Mouse (Mus musculus) liver, embryonic 14.5 days (tissue): Measurements from ENCODE around the gene AC153137.1. TPM values are rescaled to one million over a fixed set of nuclear protein-coding genes. Genes with fewer than 3 reads are reported as not detected.
"Not testable (repeated sequence)": the region's sequence is repeated elsewhere in the genome, so short reads cannot be mapped to it uniquely, and the experiment has no call there.

Experiments used
- ATAC-seq: fragments of 200-750 bp; cut with Nextera tagmentation; 2 replicates; pipeline ENCODE4 v1.8.0; 2017; ENCODE audit warnings: moderate number of reproducible peaks, mild to moderate bottlenecking, moderate library complexity; ENCODE audit not compliant: insufficient read depth
- DNase-seq, 3 experiments: peaks; one replicate each; pipeline ENCODE4 v3.0.0-alpha.2; 2012 to 2013; ENCODE audit warnings: low read depth in 3 of 3, low spot score in 3 of 3
- H3K27ac ChIP-seq: fragments of 300-500 bp; sonication (generic); 2 replicates; pipeline ENCODE4 v1.5.1; 2014; ENCODE audit warnings: moderate library complexity, mild to moderate bottlenecking, control low read depth, inconsistent platforms
- H3K27me3 ChIP-seq: fragments of 300-500 bp; sonication (generic); 2 replicates; pipeline ENCODE4 v1.6.1; 2014; ENCODE audit warnings: mild to moderate bottlenecking, low read length, moderate library complexity; ENCODE audit not compliant: control insufficient read depth, insufficient read depth
- H3K36me3 ChIP-seq: fragments of 300-500 bp; sonication (generic); replicated peaks from 2 replicates; pipeline ENCODE4 v1.6.1; 2014; ENCODE audit warnings: low read depth; ENCODE audit not compliant: control insufficient read depth, insufficient read depth
- H3K4me1 ChIP-seq, 2 experiments: fragments of 200-500 bp in 1 of 2; fragments of 300-500 bp in 1 of 2; sonication (generic) in 1 of 2; replicated peaks; 2 replicates each; pipeline ENCODE4 v1.6.1; 2012 to 2014; ENCODE audit warnings: antibody characterized with exemption in 1 of 2, inconsistent platforms in 1 of 2, low read length in 1 of 2; ENCODE audit not compliant: control insufficient read depth in 2 of 2, insufficient read depth in 2 of 2
- H3K4me2 ChIP-seq: fragments of 300-500 bp; sonication (generic); 2 replicates; pipeline ENCODE4 v1.6.1; 2014; ENCODE audit warnings: low read depth, mild to moderate bottlenecking, control low read depth, moderate library complexity
- H3K4me3 ChIP-seq, 2 experiments: fragments of 200-500 bp in 1 of 2; fragments of 300-500 bp in 1 of 2; sonication (generic) in 1 of 2; 2 replicates each; pipeline ENCODE4 v1.5.1; 2012 to 2014; ENCODE audit warnings: low read depth in 2 of 2, low read length in 2 of 2, mild to moderate bottlenecking in 2 of 2, control low read depth in 1 of 2, inconsistent platforms in 1 of 2, moderate library complexity in 1 of 2; ENCODE audit not compliant: insufficient read depth in 1 of 2
- H3K9ac ChIP-seq: fragments of 300-500 bp; sonication (generic); replicated peaks from 2 replicates; pipeline ENCODE4 v1.6.1; 2014; ENCODE audit warnings: mild to moderate bottlenecking, control low read depth, moderate library complexity
- H3K9me3 ChIP-seq: fragments of 300-500 bp; sonication (generic); 2 replicates; pipeline ENCODE4 v1.6.1; 2016; ENCODE audit warnings: low read length, mixed read lengths; ENCODE audit not compliant: control insufficient read depth
- CTCF ChIP-seq: IDR thresholded peaks from 2 replicates; pipeline ENCODE4 v1.5.1; 2016; ENCODE audit warnings: antibody characterized with exemption, low read depth, control low read depth
- EP300 ChIP-seq: IDR thresholded peaks from 2 replicates; pipeline ENCODE4 v1.6.1; 2016; ENCODE audit warnings: antibody characterized with exemption, low read depth
- WGBS: fragments of 180-500 bp; shearing (Covaris S2); extraction: QIAGEN DNeasy Blood & Tissue Kit; methylation state at CpG from one replicate; pipeline ENCODE4 v1.1.7; 2014; ENCODE audit not compliant: insufficient replicate concordance; 5-methylcytosine and 5-hydroxymethylcytosine counted together
- polyA plus RNA-seq, 2 experiments: library from polyadenylated mRNA; depleted of rRNA in 1 of 2; stranded (reverse) in 1 of 2; unstranded in 1 of 2; fragments of >200 nt; fragmentation: Nextera tagmentation in 1 of 2; extraction: Ambion mirVana in 1 of 2; gene quantifications; 2 replicates each; pipeline versions ENCODE4 v1.2.1 to v1.2.3; 2012 to 2014

AC153137.1 gene
- polyA plus RNA-seq (2012; rRNA removed): not detected in 2 replicates
- not detected in 2 replicates for polyA plus RNA-seq (2014; fragmentation: Nextera tagmentation; extraction: Ambion mirVana)

DNA sequence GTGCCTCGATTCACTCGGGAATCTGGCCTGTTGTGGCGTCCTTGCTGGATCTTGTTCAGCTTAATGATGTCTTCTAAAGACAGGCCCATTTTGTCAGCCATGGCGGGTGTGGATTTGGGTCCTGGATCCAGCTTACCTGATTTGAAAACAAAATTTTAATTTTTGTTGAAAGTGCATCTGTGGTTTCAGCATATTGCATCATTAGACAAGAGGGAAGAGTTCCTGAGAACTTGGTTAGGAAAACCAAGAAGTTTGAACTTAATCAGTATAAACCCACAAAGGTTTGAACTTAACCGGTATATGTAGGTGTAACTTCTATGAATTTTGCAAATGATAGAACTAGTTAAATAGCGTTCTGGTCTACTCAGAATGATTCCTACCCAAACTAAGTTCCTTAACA is at the start of gene AC153137.1:
AC153137.1 (minus strand) TSS at position 101 of the 400 bp plus-strand sequence.
- 52% methylated on average over 5 of the region's 6 CpGs for WGBS

DNA sequence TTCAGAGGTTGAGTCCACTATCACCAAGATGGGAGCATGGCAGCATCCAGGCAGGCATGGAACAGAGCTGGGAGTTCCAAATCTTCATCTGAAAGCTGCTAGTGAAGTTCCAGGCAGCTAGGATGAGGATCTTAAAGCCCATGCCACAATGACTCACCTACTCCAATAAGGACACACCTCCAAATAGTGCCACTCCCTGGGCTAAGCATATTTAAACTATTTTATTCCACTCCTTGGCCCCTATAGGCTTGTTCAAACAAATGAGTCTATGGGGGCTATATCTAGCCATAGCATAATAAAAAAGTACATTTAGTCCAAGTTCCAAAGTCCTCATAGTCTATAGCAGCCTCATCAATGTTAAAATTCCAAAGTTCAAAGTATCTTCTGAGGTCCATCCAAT is 45.4 kb upstream of the AC153137.1 start:
- Histone ChIP-seq H3K4me3 (no peak overlapping the region), H3K27me3 (no peaks in the 10 kb centered on the region), H3K36me3 (no peaks in the 10 kb centered on the region), H3K4me1 (no peaks in the 10 kb centered on the region), H3K9ac (no peak overlapping the region), H3K9me3 (no peaks in the 10 kb centered on the region), H3K27ac (no peak overlapping the region), H3K4me2 (no peak overlapping the region)
- no peak for TF ChIP-seq EP300
- no peak for TF ChIP-seq CTCF
- DNase-seq: no peak
- no peak for ATAC-seq

More for the DNA sequence above, at the start of gene AC153137.1:
- ATAC-seq, H3K4me1 ChIP-seq, H3K36me3 ChIP-seq, H3K9me3 ChIP-seq, H3K27me3 ChIP-seq, H3K9ac ChIP-seq, H3K27ac ChIP-seq, H3K4me3 ChIP-seq, DNase-seq, H3K4me2 ChIP-seq: not testable (repeated sequence)

DNA sequence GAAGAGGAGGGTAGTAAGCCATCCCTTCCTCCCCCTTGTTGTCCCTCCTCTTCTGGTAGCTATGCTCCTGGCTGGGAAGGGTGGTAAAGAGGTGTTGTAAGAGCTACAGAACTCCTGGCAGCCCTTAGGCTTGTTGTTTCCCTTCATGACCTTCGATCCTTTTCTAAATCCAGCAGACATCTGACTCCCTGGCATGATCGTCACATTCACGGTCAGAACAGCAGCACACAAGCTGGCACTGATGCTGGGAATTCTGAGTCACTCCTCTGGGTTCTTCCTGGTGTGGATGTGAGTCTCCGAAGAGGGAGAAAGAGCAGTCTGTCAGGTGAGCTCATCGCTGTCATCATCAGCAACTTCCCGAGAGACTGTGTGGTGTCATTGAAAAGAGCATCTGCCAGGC is 41.5 kb upstream of the AC153137.1 start:
- no peak overlapping the region for H3K4me3 ChIP-seq
- H3K27me3 ChIP-seq: no peaks in the 10 kb centered on the region
- no peak overlapping the region for H3K4me2 ChIP-seq
- H3K9me3 ChIP-seq: no peaks in the 10 kb centered on the region
- no peak for DNase-seq
- TF ChIP-seq CTCF: no peak
- TF ChIP-seq EP300: no peak
- no peak overlapping the region for H3K27ac ChIP-seq
- 60% methylated on average over 6 of the region's 6 CpGs for WGBS
- H3K9ac ChIP-seq: no peak overlapping the region
- no peaks in the 10 kb centered on the region for H3K4me1 ChIP-seq
- ATAC-seq: no peak
- no peaks in the 10 kb centered on the region for H3K36me3 ChIP-seq

DNA sequence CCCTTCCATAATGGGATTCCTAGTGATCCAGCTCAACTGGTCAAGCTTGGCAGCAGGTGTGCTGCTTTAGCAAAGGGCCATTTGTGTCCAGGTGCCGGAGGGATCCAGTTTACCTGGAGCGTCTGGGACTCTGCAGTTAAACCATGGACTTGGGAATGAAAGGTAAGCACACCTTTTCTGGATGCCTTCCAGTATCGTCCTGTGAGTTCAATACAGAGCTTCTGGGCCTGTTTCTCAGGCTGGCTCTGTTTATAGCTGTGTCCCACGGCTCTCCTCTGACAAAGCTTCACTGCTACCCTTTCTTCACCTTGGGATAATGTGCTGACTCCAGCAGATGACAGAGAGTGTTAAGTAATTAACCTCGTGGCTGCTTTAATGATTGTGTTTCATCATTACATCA is 39.6 kb upstream of the AC153137.1 start:
- H3K36me3 ChIP-seq: no peaks in the 10 kb centered on the region
- H3K4me3 ChIP-seq: no peak overlapping the region
- no peaks in the 10 kb centered on the region for H3K9me3 ChIP-seq
- H3K27me3 ChIP-seq: no peaks in the 10 kb centered on the region
- TF ChIP-seq CTCF (no peak), EP300 (no peak)
- H3K4me1 ChIP-seq: no peaks in the 10 kb centered on the region
- no peak overlapping the region for H3K4me2 ChIP-seq
- 54% methylated on average over 5 of the region's 5 CpGs for WGBS
- ATAC-seq (no peak), DNase-seq (no peak)
- H3K27ac ChIP-seq: no peak overlapping the region
- H3K9ac ChIP-seq: no peak overlapping the region

DNA sequence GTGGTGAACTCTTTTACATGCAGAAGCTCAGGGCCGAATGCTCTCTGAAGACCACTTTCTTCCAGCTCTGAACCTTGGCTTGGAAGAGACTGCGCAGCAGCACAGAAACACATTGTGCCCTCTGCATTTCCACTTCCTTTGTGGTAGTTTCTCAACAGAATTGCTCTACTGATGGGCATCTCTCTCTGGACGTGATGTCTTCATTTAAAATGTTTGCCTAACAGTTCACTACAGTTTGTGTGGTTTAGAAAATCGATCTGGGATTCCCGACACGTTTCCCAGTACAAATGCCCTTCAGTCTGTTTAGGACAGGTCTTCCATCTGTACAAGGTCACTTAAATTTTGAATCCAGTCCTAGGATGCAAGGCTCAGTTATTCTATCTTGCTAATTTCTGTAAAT is 38.3 kb upstream of the AC153137.1 start:
- ATAC-seq: no peak
- DNase-seq: no peak
- H3K4me1 ChIP-seq: no peaks in the 10 kb centered on the region
- H3K27ac ChIP-seq: no peak overlapping the region
- no peak for TF ChIP-seq CTCF
- no peak for TF ChIP-seq EP300
- no peaks in the 10 kb centered on the region for H3K9me3 ChIP-seq
- H3K36me3 ChIP-seq: no peaks in the 10 kb centered on the region
- H3K4me2 ChIP-seq: no peak overlapping the region
- no peak overlapping the region for H3K9ac ChIP-seq
- WGBS: 53% methylated on average over 6 of the region's 6 CpGs
- no peak overlapping the region for H3K4me3 ChIP-seq
- H3K27me3 ChIP-seq: no peaks in the 10 kb centered on the region

DNA sequence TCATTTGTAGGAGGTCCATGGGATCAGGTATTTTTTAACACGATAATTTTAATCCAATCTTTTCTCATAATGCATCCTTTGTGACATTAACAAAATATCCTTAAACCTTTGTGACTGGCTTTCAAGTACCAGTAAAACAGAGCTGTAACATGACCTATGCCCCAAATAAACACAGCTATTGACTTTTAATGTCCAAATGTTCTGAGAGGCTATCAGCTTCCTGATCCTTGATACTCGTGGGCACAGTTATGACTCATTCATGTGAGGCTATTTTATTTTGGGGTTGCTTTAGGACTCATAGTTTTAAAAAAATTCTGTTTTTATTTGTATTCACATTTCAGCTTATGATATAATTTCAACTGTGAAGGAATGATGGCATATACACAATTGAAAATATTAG is 37.5 kb upstream of the AC153137.1 start:
- WGBS: 38% methylated on average over 2 of the region's 2 CpGs
- no peaks in the 10 kb centered on the region for H3K4me1 ChIP-seq
- no peak overlapping the region for H3K4me3 ChIP-seq
- no peak overlapping the region for H3K27ac ChIP-seq
- H3K36me3 ChIP-seq: no peaks in the 10 kb centered on the region
- ATAC-seq (no peak), DNase-seq (no peak)
- no peak for TF ChIP-seq CTCF
- no peak overlapping the region for H3K4me2 ChIP-seq
- H3K27me3 ChIP-seq: no peaks in the 10 kb centered on the region
- no peak overlapping the region for H3K9ac ChIP-seq
- H3K9me3 ChIP-seq: no peaks in the 10 kb centered on the region

DNA sequence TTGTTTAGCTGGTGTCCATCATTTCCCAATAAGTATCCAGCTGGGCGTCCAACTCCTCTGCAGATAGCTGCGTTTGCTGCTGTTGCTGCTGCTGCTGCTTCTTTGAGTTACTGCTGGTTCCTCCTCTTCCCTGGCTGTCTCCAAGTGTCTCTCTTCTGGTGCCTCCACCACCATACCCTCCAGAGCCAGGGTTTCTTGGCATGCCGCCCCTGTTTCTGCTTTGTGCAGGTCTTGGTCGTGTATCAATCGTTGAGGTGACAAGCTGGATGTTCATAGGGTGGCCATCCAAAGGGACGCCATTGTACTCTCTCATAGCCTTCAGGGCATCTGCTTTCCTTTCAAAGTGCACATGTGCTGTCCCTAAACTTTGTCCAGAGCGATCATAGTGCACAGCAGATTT is 529 bp downstream of the AC153137.1 start:
- H3K27me3 ChIP-seq, H3K27ac ChIP-seq, H3K4me2 ChIP-seq, H3K4me1 ChIP-seq, ATAC-seq, H3K9ac ChIP-seq, DNase-seq, H3K4me3 ChIP-seq, H3K9me3 ChIP-seq, H3K36me3 ChIP-seq: not testable (repeated sequence)
- 67% methylated on average over 7 of the region's 7 CpGs for WGBS
